Mouse (Mus musculus) inflammation-experienced regulatory T-cells, adult 16 weeks (primary cell): Measurements from ENCODE around the gene Taar7d. TPM values are rescaled to one million over a fixed set of nuclear protein-coding genes. Genes with fewer than 3 reads are reported as not detected.

ENCODE experiments used
- polyA plus RNA-seq: library from polyadenylated mRNA; unstranded; fragments of 100-300 nt; shearing (Covaris generic); gene quantifications from one replicate; pipeline ENCODE4 v1.2.1, GENCODE M21; 2017

Gene Taar7d
- not detected for polyA plus RNA-seq

DNA sequence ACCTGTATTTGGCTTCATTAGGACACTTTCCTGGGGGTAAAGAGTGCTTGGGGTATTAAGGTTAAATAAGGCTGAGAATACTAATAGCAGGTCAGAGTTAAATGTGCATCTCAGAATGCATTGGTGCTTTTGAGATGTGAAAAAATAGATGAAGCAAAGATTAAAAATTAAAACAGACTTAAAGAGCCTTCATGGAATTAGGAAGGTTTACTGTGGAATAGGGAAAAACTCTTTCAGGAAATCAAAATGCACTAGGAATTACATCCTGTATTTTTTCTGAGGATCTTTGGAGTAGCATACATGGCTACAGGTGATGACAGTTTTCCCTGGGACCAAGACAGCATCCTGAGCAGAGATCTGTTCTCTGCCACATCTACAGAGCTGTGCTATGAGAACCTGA, at the start of gene Taar7d:
Gene Taar7d, plus strand, starts transcription at position 301 of the 400 bp plus-strand sequence.

DNA sequence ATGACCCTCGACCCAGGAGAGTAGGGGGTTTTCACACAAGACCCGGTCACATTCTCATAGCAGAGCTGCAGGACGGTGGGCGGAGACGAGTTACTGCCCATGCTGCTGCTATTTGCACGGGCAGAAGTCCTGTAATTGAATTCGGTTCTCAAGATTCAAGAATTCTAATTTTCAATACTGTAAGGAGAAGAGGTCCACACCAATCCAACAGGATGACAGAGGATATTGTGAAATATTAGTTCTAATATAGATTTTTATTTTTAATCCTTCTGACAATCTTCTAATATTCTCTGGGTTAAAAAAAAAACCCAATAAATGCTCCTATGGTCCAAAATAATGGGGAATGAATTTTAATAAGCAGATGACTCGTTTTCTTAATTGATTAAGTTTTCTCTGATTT, 41.5 kb upstream of the Taar7d start, which contains the start of gene Taar6:
Gene Taar6, minus strand, starts transcription at position 101 of the 400 bp plus-strand sequence.

DNA sequence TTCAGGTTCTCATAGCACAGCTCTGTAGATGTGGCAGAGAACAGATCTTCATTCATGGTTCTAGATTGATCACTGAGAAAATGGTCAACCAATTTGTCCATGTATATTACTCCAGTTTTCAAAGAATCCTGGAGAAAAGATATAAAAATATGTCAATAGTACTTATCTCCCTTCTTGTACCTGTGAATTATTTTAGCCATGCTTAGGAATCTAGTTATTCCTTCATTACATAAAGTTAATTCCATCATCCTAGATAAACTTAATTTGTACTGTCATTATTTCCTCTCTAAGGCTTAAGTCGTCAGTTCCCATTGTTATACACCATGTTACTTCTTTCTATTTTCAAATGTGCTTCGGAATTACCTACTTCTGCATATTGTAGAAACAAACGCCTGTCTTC, 33.6 kb upstream of the Taar7d start, which contains the start of gene Taar7a:
Gene Taar7a, minus strand, starts transcription at position 101 of the 400 bp plus-strand sequence.

GRCm38 (mm10) chr10:23999639-24000038, 27.4 kb upstream of the Taar7d start, which contains the start of gene Taar7b:
Gene Taar7b, plus strand, starts transcription at chr10:23999939.

GRCm38 (mm10) chr10:24037314-24037713, 10.3 kb downstream of the Taar7d start, which contains the start of gene Taar7e:
Gene Taar7e, plus strand, starts transcription at chr10:24037614.

GRCm38 (mm10) chr10:24049210-24049609, 22.2 kb downstream of the Taar7d start, which contains the start of gene Taar7f:
Gene Taar7f, plus strand, starts transcription at chr10:24049510.

GRCm38 (mm10) chr10:24076200-24076599, 49.2 kb downstream of the Taar7d start, which contains the start of gene Taar8a:
Gene Taar8a, plus strand, starts transcription at chr10:24076500.

Other genes with a start within 250 kb of the Taar7d start
- 33.3 TPM for gene Rps12, start 239.9 kb upstream of the Taar7d start, polyA plus RNA-seq
- not detected for gene Slc18b1, start 230.2 kb upstream of the Taar7d start, polyA plus RNA-seq
- 0.16 TPM for gene Vnn3, start 175.8 kb upstream of the Taar7d start, polyA plus RNA-seq
- gene Vnn1, start 132.5 kb upstream of the Taar7d start, polyA plus RNA-seq, result not detected
- not detected for gene Taar1, start 106.9 kb upstream of the Taar7d start, polyA plus RNA-seq
- not detected for gene Taar2, start 88.7 kb upstream of the Taar7d start, polyA plus RNA-seq
- gene Taar3, start 77.7 kb upstream of the Taar7d start, polyA plus RNA-seq, result not detected
- gene Taar4, start 66.7 kb upstream of the Taar7d start, polyA plus RNA-seq, result not detected
- gene Taar5, start 56.5 kb upstream of the Taar7d start, polyA plus RNA-seq, result not detected
- gene Taar6, start 41.6 kb upstream of the Taar7d start, polyA plus RNA-seq, result not detected
- not detected for gene Taar7a, start 33.7 kb upstream of the Taar7d start, polyA plus RNA-seq
- gene Taar7b, start 27.3 kb upstream of the Taar7d start, polyA plus RNA-seq, result not detected
- not detected for gene Taar7e, start 10.4 kb downstream of the Taar7d start, polyA plus RNA-seq
- gene Taar7f, start 22.3 kb downstream of the Taar7d start, polyA plus RNA-seq, result not detected
- not detected for gene Taar8a, start 49.3 kb downstream of the Taar7d start, polyA plus RNA-seq
- not detected for gene Taar8b, start 65.1 kb downstream of the Taar7d start, polyA plus RNA-seq
- gene Taar8c, start 74.7 kb downstream of the Taar7d start, polyA plus RNA-seq, result not detected
- not detected for gene Taar9, start 82.3 kb downstream of the Taar7d start, polyA plus RNA-seq
- gene Stx7, start 122.1 kb downstream of the Taar7d start, polyA plus RNA-seq, result 46.3 TPM
- gene Moxd1, start 196.3 kb downstream of the Taar7d start, polyA plus RNA-seq, result not detected